Mouse (Mus musculus): ENCODE data around the gene Lingo3. TPM values are rescaled to one million over a fixed set of nuclear protein-coding genes. Genes with fewer than 3 reads are reported as not detected.
A peak's percentile ranks its signal among the peaks of the same experiment; 100 is the strongest.
"Not testable (repeated sequence)": the region's sequence is repeated elsewhere in the genome, so short reads cannot be mapped to it uniquely, and the experiment has no call there.

Lingo3 gene
- total RNA-seq, 2 experiments from 2014 or later: 38.3 to 42.8 TPM

DNA sequence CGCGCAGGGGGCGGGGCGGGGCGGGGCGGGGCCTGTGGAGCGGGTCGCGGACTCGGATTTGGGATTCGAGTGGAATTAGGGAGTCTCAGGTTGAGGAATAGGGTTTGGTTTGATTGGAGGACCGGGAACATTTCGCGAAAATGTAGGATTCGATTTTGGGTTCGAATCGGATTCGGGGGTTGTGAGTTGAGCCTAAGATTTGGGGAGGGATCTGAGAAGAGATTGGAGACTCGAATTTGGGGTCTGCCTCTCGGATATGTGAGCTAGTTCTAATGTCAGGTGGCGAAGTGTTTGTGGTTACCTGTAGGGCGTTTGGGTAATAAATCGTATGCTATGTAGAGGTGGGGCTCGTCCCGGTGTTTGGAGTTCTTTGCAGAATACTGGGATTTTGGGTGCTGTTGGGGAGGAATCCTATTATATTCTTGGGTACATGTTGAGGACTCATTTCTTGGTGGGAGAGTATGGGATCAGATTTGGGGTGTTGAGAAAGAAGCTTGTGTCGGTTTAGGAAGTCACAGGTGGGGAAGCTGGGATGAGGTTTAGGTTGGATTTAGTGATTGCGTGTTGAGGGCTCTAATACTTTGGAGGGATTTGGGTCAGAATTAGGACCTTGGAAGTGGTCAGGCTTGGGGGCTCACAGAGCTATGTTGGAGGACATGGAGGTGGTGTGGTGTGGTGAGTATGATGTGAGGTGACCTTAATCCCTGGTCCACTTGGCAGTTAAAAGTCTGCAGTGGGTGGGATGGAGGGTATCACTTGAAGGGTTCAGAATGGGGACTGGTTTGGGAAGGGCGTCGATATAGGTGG lies 16.6 kb downstream of the Lingo3 start:
- DNase-seq (ENCODE audit: extremely low spot score in 1 of 2, low spot score in 2 of 2): no peak
- intact Hi-C loops (cut with DNase I): loop anchor here (5.0 kb wide), 1 partner anchor 170 kb away; no protein-coding TSS in a partner anchor

DNA sequence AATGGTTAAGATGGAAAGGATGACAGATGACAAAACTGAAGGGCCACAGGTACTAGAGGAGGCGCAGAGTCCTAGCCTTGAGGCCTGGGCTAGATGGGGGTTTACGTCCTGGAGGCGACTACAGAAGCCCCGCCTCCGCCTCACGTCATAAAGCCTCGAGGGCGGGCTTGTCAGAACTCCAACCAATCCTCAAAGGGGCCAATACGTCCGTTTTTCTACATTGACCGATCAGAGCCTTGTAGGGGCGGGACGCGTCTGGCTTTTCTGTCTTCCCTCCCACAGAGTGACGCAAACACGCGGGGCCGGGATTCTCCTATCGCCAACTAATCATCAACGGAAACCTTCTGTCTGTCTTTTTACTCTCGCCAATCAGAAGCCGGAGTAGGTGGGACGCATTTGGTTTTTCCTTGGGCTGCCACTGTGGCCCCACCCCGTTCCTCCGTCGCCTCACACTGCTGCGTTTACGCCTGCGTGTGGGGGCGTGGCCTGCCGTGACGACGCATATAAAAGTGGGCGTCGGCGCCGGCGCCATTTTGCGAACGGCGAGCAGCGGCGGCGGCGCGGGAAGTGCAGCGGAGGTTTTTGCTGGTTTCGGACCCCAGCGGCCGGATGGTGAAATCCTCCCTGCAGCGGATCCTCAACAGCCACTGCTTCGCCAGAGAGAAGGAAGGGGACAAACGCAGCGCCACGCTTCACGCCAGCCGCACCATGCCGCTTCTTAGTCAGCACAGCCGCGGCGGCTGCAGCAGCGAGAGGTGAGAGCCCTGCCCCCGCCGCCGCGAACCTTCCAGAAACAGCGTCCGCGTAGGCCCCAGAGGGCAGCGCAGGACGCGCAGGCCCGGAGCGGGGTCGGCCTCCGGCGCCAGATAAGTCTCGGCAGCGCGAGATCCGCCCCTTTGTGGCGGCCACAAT lies 17.4 kb downstream of the Lingo3 start, which contains the start of gene Oaz1:
Gene Oaz1, plus strand, starts transcription at position 506 of the 912 bp plus-strand sequence.
- H3K27ac ChIP-seq: peak within 1 kb of the TSS; percentile 98
- peak; percentile 14 for TF ChIP-seq CTCF (IDR thresholded peaks at IDR 0.05)
- peak within 1 kb of the TSS; percentile 93 for H3K4me3 ChIP-seq
- intact Hi-C loops (cut with DNase I): loop anchor here (1.0 to 5.0 kb wide), 2 partner anchors 29 to 171 kb away; partner anchors contain the start of genes Lsm7 and Sppl2b
- peak; percentile 98 to 99 for DNase-seq (ENCODE audit: extremely low spot score in 1 of 2, low spot score in 2 of 2)

More for the DNA sequence above, 16.6 kb downstream of the Lingo3 start:
- Histone ChIP-seq H3K4me3 (peak overlapping the region; percentile 93), H3K27ac (peak overlapping the region; percentile 98)
- no peak for TF ChIP-seq CTCF (IDR thresholded peaks at IDR 0.05)

DNA sequence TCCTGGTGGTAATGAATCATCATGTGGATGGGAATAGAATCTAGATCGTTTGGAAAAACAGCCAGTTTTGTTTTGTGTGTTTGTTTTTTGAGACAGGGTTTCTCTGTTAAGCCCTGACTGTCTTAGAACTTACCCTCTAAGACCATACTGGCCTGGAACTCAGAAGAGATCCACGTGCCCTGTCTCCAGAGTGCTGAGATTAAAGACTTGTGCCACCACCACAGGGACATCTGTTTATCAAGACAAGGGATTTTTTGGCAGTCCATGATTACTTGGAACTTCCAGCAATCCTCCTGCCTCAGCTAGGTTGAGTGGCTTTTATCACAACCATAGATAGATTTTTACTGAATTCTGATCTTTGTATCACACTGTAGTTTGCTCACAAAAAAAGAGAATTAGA lies 19.0 kb downstream of the Lingo3 start:
- no peak for DNase-seq (ENCODE audit: extremely low spot score in 1 of 2, low spot score in 2 of 2)
- intact Hi-C loops (cut with DNase I): loop anchor here (5.0 kb wide), 1 partner anchor 172 kb away; no protein-coding TSS in a partner anchor
- H3K27ac ChIP-seq: no peak overlapping the region
- no peak overlapping the region for H3K4me3 ChIP-seq
- no peak for TF ChIP-seq CTCF (IDR thresholded peaks at IDR 0.05)

DNA sequence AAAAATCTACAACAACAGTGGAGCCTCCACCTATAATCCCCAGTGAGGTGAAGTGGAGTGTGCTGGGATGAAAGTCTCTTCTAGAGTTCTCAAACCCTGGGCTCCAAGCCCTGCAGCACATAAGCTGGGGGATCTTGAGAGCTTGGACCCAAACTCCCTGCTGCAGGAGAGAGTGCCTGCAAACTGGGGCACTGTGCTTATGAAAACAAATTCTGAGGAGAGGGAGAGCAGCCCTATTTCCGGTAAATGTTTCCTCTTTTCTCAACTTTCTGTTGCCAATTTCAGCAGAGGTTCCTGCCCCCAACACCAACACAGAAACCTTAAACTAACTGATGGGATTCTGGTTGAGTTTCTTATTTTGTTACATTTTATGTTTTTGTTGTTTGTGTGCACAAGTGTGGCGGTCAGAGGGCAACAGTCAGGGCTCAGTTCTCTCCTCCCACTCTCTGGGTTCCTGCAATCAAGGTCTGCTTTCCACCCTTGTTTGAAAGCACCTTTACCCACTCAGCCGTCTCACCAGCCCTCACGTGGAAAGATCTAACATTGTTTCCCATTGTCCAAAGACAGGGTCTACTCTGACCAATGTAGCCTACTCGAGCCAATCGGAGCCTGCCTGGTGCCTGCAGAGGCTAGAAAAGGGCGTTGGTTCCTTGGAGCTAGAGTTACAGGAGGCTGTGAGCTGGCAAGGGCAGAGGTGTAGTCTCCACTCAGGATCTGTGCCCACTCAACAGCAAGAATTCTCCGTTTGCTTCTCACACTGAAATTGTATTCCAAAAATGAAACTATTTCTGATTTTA lies 19.8 kb downstream of the Lingo3 start:
- Histone ChIP-seq H3K4me3 (no peak overlapping the region), H3K27ac (no peak overlapping the region)
- intact Hi-C loops (cut with DNase I): loop anchor here (2.0 kb wide), 1 partner anchor 57 kb away; no protein-coding TSS in a partner anchor
- no peak for DNase-seq (ENCODE audit: extremely low spot score in 1 of 2, low spot score in 2 of 2)
- no peak for TF ChIP-seq CTCF (IDR thresholded peaks at IDR 0.05)

DNA sequence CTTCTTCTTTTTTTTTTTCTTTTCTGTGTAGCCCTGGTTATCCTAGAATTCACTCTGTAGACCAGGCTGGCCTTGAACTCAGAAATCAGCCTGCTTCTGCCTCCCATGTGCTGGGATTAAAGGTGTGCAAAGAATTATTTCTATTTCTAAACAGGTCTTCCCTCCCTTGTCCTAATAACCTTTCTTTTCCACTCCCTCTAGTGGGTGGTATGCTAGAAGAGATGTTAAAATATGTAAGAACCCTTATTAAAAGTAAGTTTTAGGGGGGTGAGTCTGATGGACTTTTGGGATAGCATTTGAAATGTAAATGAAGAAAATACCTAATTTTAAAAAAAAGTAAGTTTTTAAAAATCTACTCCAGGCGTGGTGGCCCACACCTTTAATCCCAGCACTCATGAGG lies 20.5 kb downstream of the Lingo3 start:
- Histone ChIP-seq H3K4me3 (no peak overlapping the region), H3K27ac (no peak overlapping the region)
- DNase-seq (ENCODE audit: extremely low spot score in 1 of 2, low spot score in 2 of 2): no peak
- intact Hi-C loops (cut with DNase I): loop anchor here (2.0 kb wide), 1 partner anchor 57 kb away; no protein-coding TSS in a partner anchor
- TF ChIP-seq CTCF (IDR thresholded peaks at IDR 0.05): no peak; the same call in 1 of the 2 replicates

DNA sequence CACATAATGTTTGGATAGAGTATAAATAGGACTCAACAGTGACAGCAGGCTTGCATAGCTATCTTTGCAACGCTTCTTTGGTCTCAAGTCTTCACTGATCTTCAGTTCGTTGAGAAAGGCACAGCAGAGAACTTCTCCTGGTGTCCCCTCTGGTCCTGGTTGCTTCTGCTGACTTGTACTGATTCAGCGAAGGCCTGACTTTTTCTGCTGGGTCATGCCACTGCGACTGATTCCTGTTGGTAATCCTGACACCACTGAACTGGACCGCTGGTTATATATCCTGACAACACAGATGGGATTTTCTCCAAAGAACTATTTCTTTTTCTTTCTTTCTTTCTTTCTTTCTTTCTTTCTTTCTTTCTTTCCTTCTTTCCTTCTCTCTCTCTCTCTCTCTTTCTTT lies 21.3 kb downstream of the Lingo3 start:
- DNase-seq (ENCODE audit: extremely low spot score in 1 of 2, low spot score in 2 of 2): no peak
- H3K4me3 ChIP-seq: no peak overlapping the region
- H3K27ac ChIP-seq: no peak overlapping the region
- intact Hi-C loops (cut with DNase I): loop anchor here (2.0 kb wide), 1 partner anchor 58 kb away; no protein-coding TSS in a partner anchor
- TF ChIP-seq CTCF (IDR thresholded peaks at IDR 0.05): no peak

DNA sequence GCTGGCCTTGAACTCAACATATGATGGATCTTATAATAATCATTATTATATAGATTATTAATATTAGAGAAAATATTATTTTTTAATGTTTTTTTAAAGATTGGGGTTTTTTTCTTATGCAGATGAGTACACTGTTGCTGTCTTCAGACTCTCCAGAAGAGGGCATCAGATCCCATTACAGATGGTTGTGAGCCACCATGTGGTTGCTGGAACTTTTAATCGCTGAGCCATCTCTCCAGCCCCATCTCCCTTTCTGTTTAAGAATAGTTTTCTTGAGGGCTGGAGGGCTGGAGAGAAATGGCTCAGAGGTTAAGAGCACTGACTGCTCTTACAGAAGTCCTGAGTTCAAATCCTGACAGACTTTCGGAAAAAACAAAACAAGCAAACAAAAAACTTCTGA lies 21.8 kb downstream of the Lingo3 start:
- intact Hi-C loops (cut with DNase I): loop anchor here (2.0 kb wide), 1 partner anchor 59 kb away; no protein-coding TSS in a partner anchor
- DNase-seq (ENCODE audit: extremely low spot score in 1 of 2, low spot score in 2 of 2): no peak
- TF ChIP-seq CTCF (IDR thresholded peaks at IDR 0.05): peak; percentile 84
- H3K27ac ChIP-seq: no peak overlapping the region
- no peak overlapping the region for H3K4me3 ChIP-seq

DNA sequence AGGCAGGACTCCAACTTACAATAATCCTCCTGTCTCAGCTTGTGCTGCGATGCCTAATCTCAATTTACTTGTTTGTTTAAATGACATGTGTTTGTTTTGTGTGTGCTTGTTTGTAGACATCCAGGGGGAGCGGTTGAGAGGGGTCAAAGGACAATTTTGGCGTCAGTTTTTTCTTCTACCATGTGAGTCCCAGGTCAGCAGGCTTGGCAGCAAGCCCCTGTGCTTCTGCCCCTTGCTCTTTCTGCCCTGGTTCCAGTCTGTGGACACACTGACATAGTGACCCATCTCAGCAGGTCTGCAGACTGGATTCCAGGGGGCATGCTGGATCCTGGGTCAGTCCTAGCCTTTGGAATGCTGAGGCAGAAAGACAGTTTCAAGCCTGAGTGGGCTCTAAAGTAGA lies 24.4 kb downstream of the Lingo3 start:
- Histone ChIP-seq H3K4me3 (no peak overlapping the region), H3K27ac (no peak overlapping the region)
- intact Hi-C loops (cut with DNase I): no loop called here
- no peak for DNase-seq (ENCODE audit: extremely low spot score in 1 of 2, low spot score in 2 of 2)
- no peak for TF ChIP-seq CTCF (IDR thresholded peaks at IDR 0.05)

DNA sequence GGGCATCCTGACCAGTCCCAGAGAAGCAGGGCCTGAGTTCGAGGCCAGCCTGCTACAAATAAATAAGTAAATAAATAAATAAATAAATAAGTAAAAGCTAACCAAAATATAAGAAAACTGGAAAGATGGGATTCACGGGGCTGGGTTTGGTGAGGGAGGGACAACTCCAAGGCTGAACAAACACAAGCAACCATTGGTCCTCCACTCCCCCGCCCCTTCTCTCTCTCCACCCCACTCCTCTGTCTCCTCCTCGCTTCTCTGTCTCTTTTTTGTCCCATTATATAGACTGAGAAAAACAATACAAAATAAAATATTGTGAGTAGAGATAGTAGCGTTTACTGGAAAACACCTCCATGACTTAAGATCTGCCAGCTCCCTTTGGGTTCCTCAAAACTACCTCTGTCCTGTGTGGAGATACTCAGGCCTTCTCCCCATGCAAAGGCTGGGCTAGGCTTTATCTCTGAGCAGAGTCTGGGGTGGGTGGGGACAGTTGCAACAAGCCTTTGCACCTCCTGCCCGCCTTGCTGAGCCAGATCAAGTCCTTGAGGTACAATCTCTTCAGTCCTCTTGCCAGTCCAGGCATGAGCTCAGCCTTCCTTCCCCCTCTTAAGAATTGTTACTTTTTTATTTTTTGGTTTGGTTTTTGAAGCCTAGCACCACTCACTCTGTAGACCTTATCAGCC lies 25.1 kb downstream of the Lingo3 start:
- H3K4me3 ChIP-seq: no peak overlapping the region
- intact Hi-C loops (cut with DNase I): no loop called here
- DNase-seq (ENCODE audit: extremely low spot score in 1 of 2, low spot score in 2 of 2): no peak
- no peak overlapping the region for H3K27ac ChIP-seq
- TF ChIP-seq CTCF (IDR thresholded peaks at IDR 0.05): no peak

DNA sequence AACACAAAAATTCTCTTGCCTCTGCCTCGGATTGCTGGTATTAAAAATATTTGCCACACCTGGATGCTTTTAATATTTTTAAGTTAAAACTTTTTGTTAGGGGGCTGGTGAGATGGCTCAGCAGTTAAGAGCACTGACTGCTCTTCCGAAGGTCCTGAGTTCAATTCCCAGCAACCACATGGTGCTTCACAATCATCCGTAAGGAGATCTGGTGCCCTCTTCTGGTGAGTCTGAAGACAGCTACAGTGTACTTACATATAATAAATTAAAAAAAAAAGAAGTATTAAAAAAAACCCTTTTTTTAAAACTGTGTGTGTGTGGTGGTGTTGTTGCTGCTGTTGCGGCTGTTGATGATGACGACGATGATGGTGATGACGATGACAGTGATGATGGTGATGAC lies 25.9 kb downstream of the Lingo3 start:
- H3K27ac ChIP-seq; intact Hi-C loops (cut with DNase I); H3K4me3 ChIP-seq; DNase-seq (ENCODE audit: extremely low spot score in 1 of 2, low spot score in 2 of 2): not testable (repeated sequence)
- peak; percentile 30 for TF ChIP-seq CTCF (IDR thresholded peaks at IDR 0.05)
